In genomic region chr3:105722510-105722909, GRCm38 (mm10) we compare ENCODE assay signal across 19 mouse cellular contexts.
"Had no signal": no experiment of that assay in that cellular context is flagged by ENCODE, and none has a peak within 500 bp of the region (broad histone marks: within the 10 kb centered on the region; RNA-seq: fewer than 3 reads in every experiment).

No protein-coding gene starts in this region.

- H3K4me3 ChIP-seq: layer of hippocampus, adult 2 months; limb, embryonic 12.5 days; limb, embryonic 15.5 days; midbrain, embryonic 12.5 days; midbrain, embryonic 15.5 days; neural tube, embryonic 13.5 days; stomach, embryonic 15.5 days had no signal

- H3K4me1 ChIP-seq: stomach, embryonic 15.5 days had no signal

- H3K36me3 ChIP-seq: midbrain, embryonic 12.5 days; midbrain, embryonic 15.5 days; neural tube, embryonic 13.5 days; stomach, embryonic 15.5 days had no signal

- H3K9ac ChIP-seq: limb, embryonic 12.5 days; limb, embryonic 15.5 days; liver, embryonic 14.5 days; liver, postnatal 0 days; lung, embryonic 14.5 days; midbrain, embryonic 12.5 days; midbrain, embryonic 15.5 days; neural tube, embryonic 13.5 days; stomach, embryonic 15.5 days had no signal

- DNase-seq: kidney, adult 9 months; kidney, postnatal 25 days; layer of hippocampus, adult 9-11 months; liver, postnatal 0 days; lung, embryonic 14.5 days; retina, postnatal 1 day; right cerebral cortex, postnatal 25 days; spleen, adult 18-20 months; thymus, postnatal 25 days had no signal

- H3K27ac ChIP-seq: kidney, postnatal 0 days; layer of hippocampus, adult 2 months; limb, embryonic 12.5 days; limb, embryonic 15.5 days; liver, embryonic 14.5 days; macrophage; midbrain, embryonic 12.5 days; midbrain, embryonic 15.5 days; neural tube, embryonic 13.5 days; stomach, embryonic 15.5 days had no signal

- H3K27me3 ChIP-seq: limb, embryonic 12.5 days; limb, embryonic 15.5 days; midbrain, embryonic 12.5 days; midbrain, embryonic 15.5 days; neural tube, embryonic 13.5 days; stomach, embryonic 15.5 days had no signal
